Mouse (Mus musculus) olfactory bulb, adult 2 months (tissue): ENCODE data around the gene Fbxl20.

ENCODE experiments used
- CTCF ChIP-seq: fragments of 200-500 bp; IDR thresholded peaks from 2 replicates; pipeline ENCODE4 v1.5.1; 2012; ENCODE audit warnings: low read depth, mild to moderate bottlenecking, low read length, moderate library complexity; ENCODE audit not compliant: insufficient read depth
- POLR2A ChIP-seq: fragments of 200-500 bp; IDR thresholded peaks from 2 replicates; pipeline ENCODE4 v1.6.1; 2012; ENCODE audit warnings: mild to moderate bottlenecking, low read depth, low read length, moderate library complexity; ENCODE audit not compliant: insufficient read depth

DNA sequence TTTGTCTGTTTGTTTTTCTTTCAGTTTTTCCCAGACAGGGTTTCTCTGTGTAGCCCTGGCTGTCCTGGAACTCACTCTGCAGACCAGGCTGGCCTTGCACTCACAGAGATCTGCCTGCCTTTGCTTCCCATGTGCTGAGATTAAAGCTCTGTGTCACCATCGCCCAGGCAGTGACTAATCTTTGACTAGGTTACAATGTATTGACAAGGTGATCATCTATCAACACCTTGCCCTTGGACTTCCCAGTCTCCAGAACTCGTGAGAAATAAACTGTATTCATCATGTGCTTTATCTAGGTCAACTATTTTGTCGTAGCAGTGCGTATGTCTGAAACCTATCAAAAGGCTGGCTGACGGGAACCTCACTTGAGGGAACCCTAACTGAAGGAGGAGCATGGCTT lies 26.8 kb downstream of the Fbxl20 start:
- TF ChIP-seq CTCF, result no peak
- no peak for TF ChIP-seq POLR2A
